Mouse (Mus musculus) embryonic facial prominence, embryonic 11.5 days (tissue): ENCODE measurements at regions not wholly inside any gene's neighbourhood (a gene's known extent, or its start where the extent isn't known, plus 50 kb on each side); places are given as distances from the start of the nearest gene placed in this dataset.

Source experiments
- ATAC-seq: fragments of 200-750 bp; cut with Nextera tagmentation; replicated peaks from 2 replicates; pipeline ENCODE4 v1.8.0; 2017; ENCODE audit warnings: low read depth; ENCODE audit not compliant: insufficient number of reproducible peaks, low FRiP score, low TSS enrichment
- DNase-seq: peaks from one replicate; pipeline ENCODE4 v3.0.0-alpha.2; 2015; ENCODE audit warnings: low spot score
- H3K27ac ChIP-seq: fragments of 300-500 bp; sonication (generic); replicated peaks from 2 replicates; pipeline ENCODE4 v1.5.1; 2014; ENCODE audit warnings: mild to moderate bottlenecking, low read depth, low read length, control low read depth
- H3K27me3 ChIP-seq: fragments of 300-500 bp; sonication (generic); 2 replicates; pipeline ENCODE4 v1.6.1; 2014; ENCODE audit warnings: mild to moderate bottlenecking, low read length, moderate library complexity, mixed read lengths; ENCODE audit not compliant: control insufficient read depth, insufficient read depth
- H3K36me3 ChIP-seq: fragments of 300-500 bp; sonication (generic); replicated peaks from 2 replicates; pipeline ENCODE4 v1.6.1; 2014; ENCODE audit warnings: low read depth, mild to moderate bottlenecking, low read length, moderate library complexity, mixed read lengths; ENCODE audit not compliant: control insufficient read depth, insufficient read depth
- H3K4me1 ChIP-seq: fragments of 300-500 bp; sonication (generic); 2 replicates; pipeline ENCODE4 v1.6.1; 2014; ENCODE audit warnings: low read length, mixed read lengths; ENCODE audit not compliant: control insufficient read depth, insufficient read depth
- H3K4me2 ChIP-seq: fragments of 300-500 bp; sonication (generic); 2 replicates; pipeline ENCODE4 v1.6.1; 2014; ENCODE audit warnings: low read depth, mild to moderate bottlenecking, control low read depth, low read length, moderate library complexity
- H3K4me3 ChIP-seq: fragments of 300-500 bp; sonication (generic); 2 replicates; pipeline ENCODE4 v1.5.1; 2014; ENCODE audit warnings: low read depth, low read length, control low read depth
- H3K9ac ChIP-seq: fragments of 300-500 bp; sonication (generic); replicated peaks from 2 replicates; pipeline ENCODE4 v1.6.1; 2014; ENCODE audit warnings: mild to moderate bottlenecking, control low read depth, low read length
- H3K9me3 ChIP-seq: fragments of 300-500 bp; sonication (generic); replicated peaks from 2 replicates; pipeline ENCODE4 v1.6.1; 2016; ENCODE audit warnings: mild to moderate bottlenecking, low read length, inconsistent platforms, mixed read lengths; ENCODE audit not compliant: control insufficient read depth
- WGBS: fragments of 180-500 bp; shearing (Covaris S2); extraction: QIAGEN DNeasy Blood & Tissue Kit; methylation state at CpG from one replicate; pipeline ENCODE4 v1.1.7; 2014; 5-methylcytosine and 5-hydroxymethylcytosine counted together

GRCm38 (mm10) chr3:60928910-60929309 is 73.7 kb upstream of the P2ry1 start:
- H3K9ac ChIP-seq: no peak overlapping the region
- WGBS: 41% methylated on average over 4 of the region's 4 CpGs
- no peaks in the 10 kb centered on the region for H3K36me3 ChIP-seq
- H3K27ac ChIP-seq: no peak overlapping the region
- ATAC-seq (no peak), DNase-seq (no peak)
- H3K27me3 ChIP-seq: no peaks in the 10 kb centered on the region
- no peak overlapping the region for H3K4me3 ChIP-seq
- H3K9me3 ChIP-seq: no peaks in the 10 kb centered on the region
- no peaks in the 10 kb centered on the region for H3K4me1 ChIP-seq
- H3K4me2 ChIP-seq: no peak overlapping the region

- no peaks in the 10 kb centered on the region for H3K9me3 ChIP-seq
- H3K9ac ChIP-seq: no peak overlapping the region
- no peaks in the 10 kb centered on the region for H3K27me3 ChIP-seq
- no peaks in the 10 kb centered on the region for H3K36me3 ChIP-seq
- H3K4me3 ChIP-seq: no peak overlapping the region
- no peak overlapping the region for H3K4me2 ChIP-seq
- 95% methylated on average over 1 of the region's 1 CpGs for WGBS
- no peaks in the 10 kb centered on the region for H3K4me1 ChIP-seq
- DNase-seq (no peak), ATAC-seq (no peak)
- H3K27ac ChIP-seq: no peak overlapping the region
These were observed 68.1 kb upstream of the P2ry1 start for GRCm38 (mm10) chr3:60934492-60934891.

- DNase-seq: no peak
- Histone ChIP-seq H3K4me2 (no peak overlapping the region), H3K36me3 (no peaks in the 10 kb centered on the region), H3K4me3 (no peak overlapping the region), H3K9me3 (no peaks in the 10 kb centered on the region), H3K27me3 (no peaks in the 10 kb centered on the region), H3K4me1 (no peaks in the 10 kb centered on the region), H3K27ac (no peak overlapping the region), H3K9ac (no peak overlapping the region)
- no peak for ATAC-seq
- 88% methylated on average over 2 of the region's 2 CpGs for WGBS
These were observed 61.1 kb upstream of the P2ry1 start for GRCm38 (mm10) chr3:60941451-60941850.

- H3K27me3 ChIP-seq: no peaks in the 10 kb centered on the region
- no peaks in the 10 kb centered on the region for H3K9me3 ChIP-seq
- no peak overlapping the region for H3K9ac ChIP-seq
- no peak overlapping the region for H3K4me3 ChIP-seq
- 86% methylated on average over 4 of the region's 4 CpGs for WGBS
- no peak overlapping the region for H3K27ac ChIP-seq
- H3K4me2 ChIP-seq: no peak overlapping the region
- no peaks in the 10 kb centered on the region for H3K36me3 ChIP-seq
- ATAC-seq (no peak), DNase-seq (no peak)
- no peaks in the 10 kb centered on the region for H3K4me1 ChIP-seq
These were observed 53.7 kb upstream of the P2ry1 start for GRCm38 (mm10) chr3:60948897-60949296.
